ENCODE assay signal across 8 mouse cellular contexts in genomic region chr1:165459503-165460181, GRCm38 (mm10). TPM values are rescaled to one million over a fixed set of nuclear protein-coding genes. Genes with fewer than 3 reads are reported as not detected.
A peak's percentile ranks its signal among the peaks of the same experiment; 100 is the strongest.
DNase-seq lines count a peak whose midpoint lies in the region; ATAC-seq and TF ChIP-seq lines count a peak whose summit lies in the region.

No protein-coding gene starts in this region.

- H3K79me2 ChIP-seq in C2C12 (ENCODE audit: control insufficient read depth, insufficient read depth), result peaks cover 29% of the 10 kb centered on the region

- no peaks in the 10 kb centered on the region for H3K9me3 ChIP-seq in erythroblast, embryonic 14.5 days (ENCODE audit: control insufficient read depth, low read length)
- no peaks in the 10 kb centered on the region for H3K9me3 ChIP-seq in heart, embryonic 14.5 days (ENCODE audit: control insufficient read depth, low read length)
- no peaks in the 10 kb centered on the region for H3K9me3 ChIP-seq in liver, embryonic 14.5 days (ENCODE audit: control insufficient read depth, low read length)
- no peaks in the 10 kb centered on the region for H3K9me3 ChIP-seq in neural tube, embryonic 11.5 days (ENCODE audit: control insufficient read depth, low read length)

- H3K27ac ChIP-seq in heart, embryonic 14.5 days (replicated peaks in 1 of 2; ENCODE audit: control insufficient read depth in 1 of 2, insufficient read depth in 1 of 2, low read depth in 2 of 2, low read length in 2 of 2), result peak overlapping the region; percentile 84 to 99
- H3K27ac ChIP-seq in liver, embryonic 14.5 days, result peak overlapping the region; percentile 92
- peak overlapping the region; percentile 85 for H3K27ac ChIP-seq in neural tube, embryonic 11.5 days (ENCODE audit: low read depth, low read length)
- peak overlapping the region; percentile 94 for H3K27ac ChIP-seq in testis, adult 2 months (ENCODE audit: control insufficient read depth, insufficient read depth, low read depth, low read length)

- no peak; the same call in 1 of the 2 replicates for TF ChIP-seq POLR2A in testis, adult 2 months (IDR thresholded peaks at IDR 0.05; ENCODE audit: control insufficient read depth, low read depth, low read length)

- no peaks in the 10 kb centered on the region for H3K36me3 ChIP-seq in C2C12 (ENCODE audit: control insufficient read depth, insufficient read depth)
- peaks cover 10% of the 10 kb centered on the region for H3K36me3 ChIP-seq in erythroblast, embryonic 14.5 days (ENCODE audit: control insufficient read depth)
- no peaks in the 10 kb centered on the region for H3K36me3 ChIP-seq in heart, embryonic 14.5 days (ENCODE audit: control insufficient read depth, insufficient read depth, low read length)
- H3K36me3 ChIP-seq in liver, embryonic 14.5 days (replicated peaks; ENCODE audit: control insufficient read depth, insufficient read depth, low read depth), result no peaks in the 10 kb centered on the region
- no peaks in the 10 kb centered on the region for H3K36me3 ChIP-seq in neural tube, embryonic 11.5 days (ENCODE audit: control insufficient read depth, insufficient read depth, low read length)
- H3K36me3 ChIP-seq in testis, adult 2 months (ENCODE audit: control insufficient read depth, insufficient read depth, low read length), result no peaks in the 10 kb centered on the region

- TF ChIP-seq EP300 in liver, embryonic 14.5 days (IDR thresholded peaks at IDR 0.05; ENCODE audit: low read depth), result no peak

- peak overlapping the region; percentile 90 for H3K9ac ChIP-seq in heart, embryonic 14.5 days (ENCODE audit: low read length)
- H3K9ac ChIP-seq in liver, embryonic 14.5 days (replicated peaks), result peak overlapping the region; percentile 99
- peak overlapping the region; percentile 79 for H3K9ac ChIP-seq in neural tube, embryonic 11.5 days (ENCODE audit: low read length)

- no peak for TF ChIP-seq CTCF in C2C12 (IDR thresholded peaks at IDR 0.05; ENCODE audit: control insufficient read depth, insufficient read depth, insufficient read length)
- 0 out of 2 replicates have a peak, but pooled peaks have one; percentile 10 for TF ChIP-seq CTCF in liver, embryonic 14.5 days (IDR thresholded peaks at IDR 0.05; ENCODE audit: low read depth)
- TF ChIP-seq CTCF in testis, adult 2 months (IDR thresholded peaks at IDR 0.05; ENCODE audit: control insufficient read depth, insufficient read depth, insufficient replicate concordance, low read depth, low read length), result no peak

- H3K4me1 ChIP-seq in erythroblast, embryonic 14.5 days (ENCODE audit: control insufficient read depth), result peaks cover 41% of the 10 kb centered on the region
- H3K4me1 ChIP-seq in heart, embryonic 14.5 days (ENCODE audit: control insufficient read depth in 2 of 2, insufficient read depth in 2 of 2, low read length in 2 of 2), result peaks cover 2 to 5% of the 10 kb centered on the region in 2 experiments; a peak in 3 of 4 replicates
- peaks cover 7 to 8% of the 10 kb centered on the region in 2 experiments; a peak in 3 of 4 replicates for H3K4me1 ChIP-seq in liver, embryonic 14.5 days (replicated peaks; ENCODE audit: control insufficient read depth in 2 of 2, insufficient read depth in 2 of 2, low read length in 1 of 2)
- peaks cover 8% of the 10 kb centered on the region for H3K4me1 ChIP-seq in neural tube, embryonic 11.5 days (ENCODE audit: control insufficient read depth, insufficient read depth, low read length)
- H3K4me1 ChIP-seq in testis, adult 2 months (ENCODE audit: control insufficient read depth, insufficient read depth, low read length), result peaks cover 2% of the 10 kb centered on the region

- WGBS in heart, embryonic 14.5 days, result 0% methylated on average over 47 of the region's 60 CpGs
- whole genome bisulfite sequencing in liver, embryonic 14.5 days (ENCODE audit: insufficient replicate concordance), result under 1% methylated on average over 60 of the region's 60 CpGs
- WGBS in neural tube, embryonic 11.5 days, result under 1% methylated on average over 46 of the region's 60 CpGs

- peak; percentile 66 for DNase-seq in brain, adult 2 months (ENCODE audit: low read depth, low spot score)
- peak; percentile 70 for DNase-seq in kidney, postnatal 14 days
- DNase-seq in liver, embryonic 14.5 days (ENCODE audit: low read depth in 3 of 3, low spot score in 3 of 3), result peak in 2 of 3 experiments; percentile 41 to 51
- peak; percentile 44 for DNase-seq in neural tube, embryonic 11.5 days (ENCODE audit: low spot score)

- peaks cover 4% of the 10 kb centered on the region for H3K79me3 ChIP-seq in C2C12 (ENCODE audit: low read depth)

- peak overlapping the region; percentile 93 for H3ac ChIP-seq in C2C12 (ENCODE audit: control insufficient read depth, insufficient read length, low read depth)

- peak overlapping the region; percentile 74 for H3K4me3 ChIP-seq in C2C12 (ENCODE audit: insufficient read depth, poor library complexity, severe bottlenecking)
- peak overlapping the region; percentile 89 for H3K4me3 ChIP-seq in erythroblast, embryonic 14.5 days (replicated peaks)
- H3K4me3 ChIP-seq in heart, embryonic 14.5 days (ENCODE audit: control insufficient read depth in 1 of 2, insufficient read depth in 1 of 2, low read depth in 1 of 2, low read length in 2 of 2), result peak overlapping the region; percentile 94 to 97
- peak overlapping the region; percentile 95 to 97 for H3K4me3 ChIP-seq in liver, embryonic 14.5 days (ENCODE audit: insufficient read depth in 1 of 2, low read depth in 2 of 2, low read length in 2 of 2)
- peak overlapping the region; percentile 83 for H3K4me3 ChIP-seq in neural tube, embryonic 11.5 days (ENCODE audit: low read depth, low read length)
- peak overlapping the region; percentile 94 for H3K4me3 ChIP-seq in testis, adult 2 months (ENCODE audit: control insufficient read depth, low read depth, low read length)

- peak; percentile 2; the same call in 1 of the 2 replicates for ATAC-seq in heart, embryonic 14.5 days (ENCODE audit: insufficient number of reproducible peaks, insufficient read depth, low FRiP score, low read depth)
- peak; percentile 5 for ATAC-seq in liver, embryonic 14.5 days (ENCODE audit: insufficient read depth)
- ATAC-seq in neural tube, embryonic 11.5 days (ENCODE audit: insufficient read depth, low FRiP score, low TSS enrichment), result no peak; the same call in 1 of the 2 replicates

- peak overlapping the region; percentile 80 for H3K4me2 ChIP-seq in heart, embryonic 14.5 days (ENCODE audit: low read length)
- H3K4me2 ChIP-seq in liver, embryonic 14.5 days (ENCODE audit: low read depth), result peak overlapping the region; percentile 75
- peak overlapping the region; percentile 90 for H3K4me2 ChIP-seq in neural tube, embryonic 11.5 days (ENCODE audit: low read depth)

- H3K27me3 ChIP-seq in C2C12 (ENCODE audit: control insufficient read depth, insufficient read depth, insufficient read length), result no peaks in the 10 kb centered on the region
- no peaks in the 10 kb centered on the region for H3K27me3 ChIP-seq in erythroblast, embryonic 14.5 days (ENCODE audit: control insufficient read depth)
- H3K27me3 ChIP-seq in heart, embryonic 14.5 days (ENCODE audit: control insufficient read depth, insufficient read depth, low read length), result no peaks in the 10 kb centered on the region
- H3K27me3 ChIP-seq in liver, embryonic 14.5 days (ENCODE audit: control insufficient read depth, insufficient read depth, low read length), result no peaks in the 10 kb centered on the region
- no peaks in the 10 kb centered on the region for H3K27me3 ChIP-seq in neural tube, embryonic 11.5 days (ENCODE audit: control insufficient read depth, insufficient read depth, low read length)
- H3K27me3 ChIP-seq in testis, adult 2 months (ENCODE audit: control insufficient read depth, insufficient read depth, low read length), result no peaks in the 10 kb centered on the region

TF ChIP-seq in C2C12, 6 proteins besides CTCF, POLR2A, EP300 and RAD21:
- TF ChIP-seq MYOD1 (IDR thresholded peaks at IDR 0.05; ENCODE audit: control insufficient read depth, insufficient read length, low read depth), result no peak
- TF ChIP-seq FOSL1 (IDR thresholded peaks at IDR 0.05; ENCODE audit: insufficient read depth, low read length, poor library complexity, severe bottlenecking), result no peak
- no peak for TF ChIP-seq USF1 (IDR thresholded peaks at IDR 0.05; ENCODE audit: low read depth)
- no peak for TF ChIP-seq MAX (IDR thresholded peaks at IDR 0.05)
- TF ChIP-seq MYOG (IDR thresholded peaks at IDR 0.05; ENCODE audit: control insufficient read depth, extremely low read depth, insufficient read length), result no peak
- no peak for TF ChIP-seq CEBPB (IDR thresholded peaks at IDR 0.05; ENCODE audit: low read depth)

RNA-seq across cellular contexts. Expression of gene Dcaf6, which starts 0.6 kb away (rescaled TPM):
- 7.1 TPM for polyA plus RNA-seq in C2C12 (2012; fragmentation: generic; extraction: Trizol)
- polyA plus RNA-seq in erythroblast, embryonic 14.5 days (2012), result 3.3 and 5.3 TPM in 2 replicates
- 21.6 and 24.7 TPM in 2 replicates for polyA plus RNA-seq in heart, embryonic 14.5 days (2014; fragmentation: Nextera tagmentation; extraction: Ambion mirVana)
- polyA plus RNA-seq in liver, embryonic 14.5 days (2012; rRNA removed), result 14.6 and 20.6 TPM in 2 replicates
- polyA plus RNA-seq in liver, embryonic 14.5 days (2014; fragmentation: Nextera tagmentation; extraction: Ambion mirVana), result 13.5 and 15.2 TPM in 2 replicates
- polyA plus RNA-seq in neural tube, embryonic 11.5 days (2014; fragmentation: Nextera tagmentation; extraction: Ambion mirVana), result 8.8 and 9.0 TPM in 2 replicates
- polyA plus RNA-seq in testis, adult 2 months (2012; rRNA removed), result 156 and 161 TPM in 2 replicates

RNA-seq across cellular contexts. Expression of gene Mpc2, which starts 0.8 kb away (rescaled TPM):
- polyA plus RNA-seq in C2C12 (2012; fragmentation: generic; extraction: Trizol), result 66.8 TPM
- polyA plus RNA-seq in erythroblast, embryonic 14.5 days (2012), result 41.8 and 45.7 TPM in 2 replicates
- polyA plus RNA-seq in heart, embryonic 14.5 days (2014; fragmentation: Nextera tagmentation; extraction: Ambion mirVana), result 311 and 319 TPM in 2 replicates
- polyA plus RNA-seq in liver, embryonic 14.5 days (2012; rRNA removed), result 46.7 and 65.2 TPM in 2 replicates
- 270 and 275 TPM in 2 replicates for polyA plus RNA-seq in liver, embryonic 14.5 days (2014; fragmentation: Nextera tagmentation; extraction: Ambion mirVana)
- polyA plus RNA-seq in neural tube, embryonic 11.5 days (2014; fragmentation: Nextera tagmentation; extraction: Ambion mirVana), result 113 and 114 TPM in 2 replicates
- polyA plus RNA-seq in testis, adult 2 months (2012; rRNA removed), result 320 and 352 TPM in 2 replicates

RNA-seq across cellular contexts. Expression of gene Adcy10, which starts 25.3 kb away (rescaled TPM):
- polyA plus RNA-seq in C2C12 (2012; fragmentation: generic; extraction: Trizol), result not detected
- not detected in 2 replicates for polyA plus RNA-seq in erythroblast, embryonic 14.5 days (2012)
- polyA plus RNA-seq in heart, embryonic 14.5 days (2014; fragmentation: Nextera tagmentation; extraction: Ambion mirVana), result 0.09 and 0.23 TPM in 2 replicates
- 0.01 and 0.08 TPM in 2 replicates for polyA plus RNA-seq in liver, embryonic 14.5 days (2012; rRNA removed)
- polyA plus RNA-seq in liver, embryonic 14.5 days (2014; fragmentation: Nextera tagmentation; extraction: Ambion mirVana), result 0.21 TPM in 1 of 2 replicates, not detected in the other
- polyA plus RNA-seq in neural tube, embryonic 11.5 days (2014; fragmentation: Nextera tagmentation; extraction: Ambion mirVana), result 0.13 TPM in 1 of 2 replicates, not detected in the other
- 82.5 and 86.7 TPM in 2 replicates for polyA plus RNA-seq in testis, adult 2 months (2012; rRNA removed)

Comparison
In these comparisons a context has a peak if more than half of its experiments do, and no peak if none do; other contexts are left out.
1. RNA of gene Adcy10, which starts 25.3 kb away (polyA plus RNA-seq): 82.5 to 86.7 TPM in testis, adult 2 months; 0.13 TPM in neural tube, embryonic 11.5 days, 0.09 to 0.23 TPM in heart, embryonic 14.5 days, 0.01 to 0.21 TPM in liver, embryonic 14.5 days, not detected in C2C12 (single experiment) and not detected in erythroblast, embryonic 14.5 days; every median in the first group is over 10 times any median in the second.
2. Peak in every context shown above with its lines, with median percentiles within 50 percentile points of each other: H3K4me3 ChIP-seq, DNase-seq, H3K27ac ChIP-seq, H3K4me2 ChIP-seq and H3K9ac ChIP-seq.